Mouse (Mus musculus): ENCODE measurements around the gene Ddit4.

DNA sequence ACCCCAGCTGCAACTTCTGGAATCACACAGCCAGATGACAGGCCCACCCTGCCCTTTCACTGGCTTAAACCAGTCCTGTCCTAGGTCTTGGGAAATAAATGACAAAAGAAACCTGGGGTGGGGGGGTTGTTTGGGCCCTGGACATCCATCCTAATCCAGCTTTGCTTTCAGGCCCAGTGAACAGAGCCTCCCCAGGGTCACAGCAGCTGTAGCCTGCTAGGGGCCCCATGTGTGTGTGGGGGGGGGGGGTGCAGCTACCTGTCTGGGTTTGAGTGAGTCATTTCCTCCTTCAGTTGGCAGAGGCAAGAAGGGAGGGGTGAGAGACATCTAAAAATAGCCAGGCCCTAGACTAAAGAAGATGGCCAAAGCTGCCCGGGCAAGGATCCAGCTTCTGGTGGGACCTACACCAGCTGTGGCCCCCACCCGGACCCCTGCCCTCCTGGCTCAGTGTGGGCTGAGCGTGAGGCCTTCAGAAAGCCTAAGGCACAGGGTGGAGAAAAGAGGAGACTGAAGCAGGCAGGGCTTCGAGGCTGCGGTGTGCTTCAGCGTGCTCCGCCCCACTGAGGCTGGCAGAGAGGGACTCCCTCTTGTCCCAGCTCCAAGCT lies 43.8 kb downstream of the Ddit4 start:
- TF ChIP-seq CTCF (IDR thresholded peaks at IDR 0.05; ENCODE audit: insufficient read depth, low read depth, low read length): no peak
- TF ChIP-seq POLR2A (IDR thresholded peaks at IDR 0.05; ENCODE audit: insufficient read depth, low read depth, low read length): no peak

Measured in olfactory bulb, adult 2 months (tissue).